Mouse (Mus musculus) bone marrow, adult 2 months (tissue): ENCODE results near the gene Inf2. TPM values are rescaled to one million over a fixed set of nuclear protein-coding genes. Genes with fewer than 3 reads are reported as not detected.

Experiments used
- H3K27ac ChIP-seq: fragments of 200-500 bp; 2 replicates; pipeline ENCODE4 v1.5.1; 2012; ENCODE audit warnings: low read depth, mild to moderate bottlenecking, control low read depth, inconsistent platforms, low read length; ENCODE audit not compliant: control insufficient read depth, poor library complexity, insufficient read depth
- H3K4me1 ChIP-seq: fragments of 200-500 bp; 2 replicates; pipeline ENCODE4 v1.6.1; 2011; ENCODE audit warnings: low read length; ENCODE audit not compliant: control insufficient read depth, insufficient read depth
- H3K4me3 ChIP-seq: fragments of 200-500 bp; replicated peaks from 2 replicates; pipeline ENCODE3; 2011; ENCODE audit warnings: mild to moderate bottlenecking, low read depth, low read length, control low read depth; ENCODE audit not compliant: control insufficient read depth
- CTCF ChIP-seq: fragments of 200-500 bp; IDR thresholded peaks from 2 replicates; pipeline ENCODE4 v1.5.1; 2011; ENCODE audit warnings: low read length, control low read depth; ENCODE audit not compliant: control insufficient read depth, insufficient read depth
- POLR2A ChIP-seq: fragments of 200-500 bp; IDR thresholded peaks from 2 replicates; pipeline ENCODE4 v1.6.1; 2011; ENCODE audit warnings: low read depth, mild to moderate bottlenecking, control low read depth, low read length, borderline replicate concordance; ENCODE audit not compliant: control insufficient read depth
- WGBS: fragments of 180-500 bp; shearing (Covaris S2); methylation state at CpG from one replicate; pipeline ENCODE4 v1.1.7; 2018; 5-methylcytosine and 5-hydroxymethylcytosine counted together
- polyA plus RNA-seq: library from polyadenylated mRNA; stranded (reverse); fragments of >200 nt; gene quantifications from 2 replicates; pipeline ENCODE4 v1.2.4, GENCODE M21; 2011; ENCODE audit warnings: low replicate concordance; ENCODE audit not compliant: missing spikeins, insufficient read depth, insufficient read length

Inf2 gene
- polyA plus RNA-seq, 1 experiment = 82.8 TPM

DNA sequence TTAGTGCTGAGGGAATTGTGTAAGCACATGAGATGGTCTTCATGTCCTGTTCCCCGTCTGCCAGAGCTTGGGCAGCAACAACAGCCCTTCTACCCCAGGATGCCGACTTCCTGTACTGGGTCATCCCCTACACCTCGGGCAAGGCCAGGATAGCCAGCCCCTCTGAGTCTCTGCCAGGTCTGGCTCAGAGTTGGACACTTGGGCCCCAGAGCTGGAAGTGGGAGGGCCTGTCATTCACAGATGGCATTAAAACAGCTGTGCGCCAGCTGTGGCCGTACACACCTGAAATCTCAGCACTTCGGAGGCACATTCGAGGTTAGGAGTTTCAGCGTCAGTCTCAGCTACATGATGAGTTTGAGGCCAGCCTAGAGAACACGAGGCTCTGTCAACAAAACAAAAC is 7.9 kb downstream of the Inf2 start:
- no peak overlapping the region for H3K27ac ChIP-seq
- H3K4me3 ChIP-seq = no peak overlapping the region
- TF ChIP-seq CTCF = no peak
- TF ChIP-seq POLR2A = no peak
- WGBS = 51% methylated on average over 9 of the region's 9 CpGs
- H3K4me1 ChIP-seq = peaks cover 10% of the 10 kb centered on the region

DNA sequence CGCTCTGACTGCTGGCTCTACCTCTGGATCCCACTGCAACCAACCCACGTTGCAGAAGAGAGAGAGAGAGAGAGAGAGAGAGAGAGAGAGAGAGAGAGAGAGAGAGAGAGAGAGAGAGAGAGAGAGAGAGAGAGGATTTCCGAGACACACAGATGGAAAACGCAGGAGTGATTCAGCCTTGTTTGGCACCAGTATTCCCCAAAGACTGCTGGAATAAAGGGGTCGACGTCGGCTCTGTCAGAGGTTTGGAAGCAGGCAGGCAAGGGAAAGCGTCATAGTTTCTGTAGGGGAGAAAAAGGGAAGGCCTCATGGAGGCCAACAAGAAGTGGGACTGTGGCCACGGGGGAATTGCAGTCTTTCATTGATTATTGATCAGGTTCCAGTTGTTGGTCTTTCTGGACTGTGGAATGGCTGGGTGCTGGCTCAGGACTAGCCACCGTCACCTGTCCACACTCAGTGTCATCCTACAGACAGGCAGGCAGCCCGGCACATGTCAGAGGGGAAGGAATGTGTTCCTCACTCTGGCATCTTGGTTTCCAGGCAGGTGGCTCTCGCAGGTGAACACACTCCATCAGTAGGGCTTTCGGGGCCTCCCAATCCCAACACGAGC is 8.4 kb downstream of the Inf2 start:
- no peak overlapping the region for H3K4me3 ChIP-seq
- TF ChIP-seq CTCF (no peak), POLR2A (no peak)
- peaks cover 10% of the 10 kb centered on the region for H3K4me1 ChIP-seq
- H3K27ac ChIP-seq = no peak overlapping the region
- WGBS = 77% methylated on average over 14 of the region's 14 CpGs

DNA sequence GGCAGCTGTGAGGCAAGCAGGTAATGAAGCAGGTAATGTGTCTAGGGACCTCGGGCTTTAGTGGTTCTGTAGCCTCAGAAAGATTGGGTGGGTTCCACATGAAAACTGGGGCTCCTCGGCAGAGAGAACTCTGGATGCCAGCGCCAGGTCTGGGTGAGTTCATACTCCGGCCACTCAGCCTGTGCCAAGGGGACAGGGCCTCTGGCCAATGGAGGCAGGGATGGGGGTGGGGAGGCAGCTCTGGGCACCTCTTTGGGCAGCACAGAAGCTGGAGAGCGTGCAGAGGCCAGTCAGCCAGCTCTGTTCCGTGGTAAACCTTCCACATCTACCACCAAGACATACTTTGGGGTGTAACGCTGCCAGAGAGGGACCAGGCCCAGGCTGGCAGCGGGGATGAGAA is 9.0 kb downstream of the Inf2 start:
- peaks cover 10% of the 10 kb centered on the region for H3K4me1 ChIP-seq
- no peak overlapping the region for H3K4me3 ChIP-seq
- WGBS = 83% methylated on average over 8 of the region's 8 CpGs
- no peak for TF ChIP-seq POLR2A
- TF ChIP-seq CTCF = no peak
- H3K27ac ChIP-seq = no peak overlapping the region

DNA sequence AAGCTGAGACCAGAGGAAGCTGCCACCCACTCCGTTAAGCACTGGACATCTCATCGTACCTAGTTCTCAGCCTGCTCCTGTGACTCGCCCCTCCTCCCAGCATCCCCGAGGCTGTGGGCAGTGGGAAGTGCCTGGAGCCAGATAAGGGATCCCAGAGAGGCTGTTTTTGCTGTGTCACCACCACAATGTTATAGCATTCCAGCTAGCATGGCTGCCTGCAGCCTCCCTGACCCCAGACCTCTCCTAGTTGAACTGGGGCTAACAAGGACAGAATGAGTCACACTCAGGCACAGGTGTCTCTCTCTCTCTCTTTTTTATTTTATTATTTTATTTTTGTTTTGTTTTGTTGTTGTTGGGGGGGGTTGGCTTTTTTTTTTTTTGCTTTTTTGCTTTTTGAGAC is 10.6 kb downstream of the Inf2 start:
- peaks cover 3% of the 10 kb centered on the region for H3K4me1 ChIP-seq
- TF ChIP-seq POLR2A (no peak), CTCF (no peak)
- H3K4me3 ChIP-seq = no peak overlapping the region
- H3K27ac ChIP-seq = no peak overlapping the region
- 16% methylated on average over 4 of the region's 4 CpGs for WGBS

DNA sequence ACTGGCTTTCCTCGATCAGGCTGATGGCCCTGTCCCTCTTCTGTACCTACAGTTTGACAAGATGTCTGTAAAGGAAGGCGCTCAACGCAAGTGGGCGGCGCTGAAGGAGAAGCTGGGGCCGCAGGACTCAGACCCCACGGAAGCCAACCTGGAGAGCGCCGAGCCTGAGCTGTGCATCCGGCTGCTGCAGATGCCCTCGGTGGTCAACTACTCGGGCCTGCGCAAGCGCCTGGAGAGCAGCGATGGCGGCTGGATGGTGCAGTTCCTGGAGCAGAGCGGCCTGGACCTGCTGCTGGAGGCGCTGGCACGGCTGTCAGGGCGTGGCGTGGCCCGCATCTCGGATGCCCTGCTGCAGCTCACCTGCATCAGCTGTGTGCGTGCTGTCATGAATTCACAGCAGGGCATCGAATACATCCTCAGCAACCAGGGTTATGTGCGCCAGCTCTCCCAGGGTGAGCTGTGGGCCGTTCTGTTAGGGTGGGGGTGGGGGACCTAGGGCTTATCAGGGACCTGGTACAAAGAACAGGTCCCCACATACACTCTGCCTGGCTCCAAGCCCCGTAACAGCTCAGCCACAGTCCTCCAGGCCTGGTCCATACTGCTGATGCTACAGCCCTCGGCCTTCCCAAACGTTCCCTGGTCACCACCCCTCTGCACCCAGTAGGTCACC is 11.5 kb downstream of the Inf2 start:
- Histone ChIP-seq H3K27ac (no peak overlapping the region), H3K4me1 (no peaks in the 10 kb centered on the region), H3K4me3 (no peak overlapping the region)
- 84% methylated on average over 30 of the region's 30 CpGs for WGBS
- TF ChIP-seq POLR2A (no peak), CTCF (no peak)

DNA sequence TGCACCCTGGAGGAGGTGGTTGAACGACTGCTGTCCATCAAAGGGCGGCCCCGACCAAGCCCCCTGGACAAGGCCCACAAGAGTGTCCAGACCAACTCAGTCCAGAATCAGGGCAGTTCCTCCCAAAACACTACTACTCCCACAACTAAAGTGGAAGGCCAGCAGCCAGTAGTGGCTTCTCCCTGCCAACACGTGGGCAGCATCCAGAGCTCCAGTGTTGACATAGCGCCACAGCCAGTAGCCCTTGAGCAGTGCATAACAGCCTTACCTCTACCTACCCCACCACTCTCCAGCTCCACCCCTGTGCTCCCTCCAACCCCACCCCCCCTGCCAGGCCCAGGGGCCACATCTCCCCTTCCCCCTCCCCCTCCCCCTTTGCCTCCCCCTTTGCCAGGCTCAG is 15.4 kb downstream of the Inf2 start:
- Histone ChIP-seq H3K4me1 (no peaks in the 10 kb centered on the region), H3K4me3 (no peak overlapping the region), H3K27ac (no peak overlapping the region)
- TF ChIP-seq CTCF (no peak), POLR2A (no peak)
- 73% methylated on average over 5 of the region's 5 CpGs for WGBS

DNA sequence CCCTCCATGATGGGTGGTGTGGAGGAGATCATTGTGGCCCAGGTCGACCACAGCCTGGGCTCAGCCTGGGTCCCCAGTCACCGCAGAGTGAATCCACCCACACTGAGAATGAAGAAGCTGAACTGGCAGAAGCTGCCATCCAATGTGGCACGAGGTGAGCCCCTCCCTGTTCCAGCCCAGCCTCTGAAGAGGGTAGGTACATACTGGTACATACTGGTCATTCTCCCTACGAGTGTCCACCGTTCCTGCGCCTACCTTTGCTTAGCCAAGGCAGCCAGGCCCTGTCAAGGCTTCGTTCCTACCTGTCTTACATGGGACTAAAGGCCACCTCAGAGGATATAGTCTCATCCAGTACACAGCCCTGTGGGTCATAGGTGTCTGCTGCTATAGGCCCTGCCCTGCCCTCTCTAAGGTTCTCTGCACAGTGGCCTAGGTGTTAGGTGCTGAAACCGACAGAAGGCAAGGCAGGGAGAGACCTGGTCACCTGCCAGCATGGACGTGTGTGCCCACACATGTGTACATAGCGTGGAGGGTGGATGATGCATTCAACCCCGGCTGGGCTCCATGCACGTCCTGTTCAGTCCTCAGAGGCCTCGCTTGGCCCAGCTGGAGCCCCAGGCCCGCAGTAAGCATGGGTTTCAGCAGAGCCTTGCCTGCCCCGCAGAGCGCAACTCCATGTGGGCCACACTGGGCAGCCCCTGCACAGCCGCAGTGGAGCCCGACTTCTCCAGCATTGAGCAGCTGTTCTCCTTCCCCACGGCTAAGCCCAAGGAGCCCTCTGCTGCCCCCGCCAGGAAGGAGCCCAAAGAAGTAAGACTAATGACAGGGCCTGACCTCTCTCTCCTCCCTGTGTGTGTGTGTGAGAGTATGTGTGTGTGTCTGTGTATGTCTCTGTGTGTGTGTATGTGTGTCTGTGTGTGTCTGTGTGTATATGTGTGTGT is 16.4 kb downstream of the Inf2 start:
- TF ChIP-seq CTCF (peak; percentile 50; the same call in 1 of the 2 replicates), POLR2A (no peak)
- Histone ChIP-seq H3K4me1 (no peaks in the 10 kb centered on the region), H3K27ac (no peak overlapping the region), H3K4me3 (no peak overlapping the region)
- WGBS = 67% methylated on average over 20 of the region's 20 CpGs

DNA sequence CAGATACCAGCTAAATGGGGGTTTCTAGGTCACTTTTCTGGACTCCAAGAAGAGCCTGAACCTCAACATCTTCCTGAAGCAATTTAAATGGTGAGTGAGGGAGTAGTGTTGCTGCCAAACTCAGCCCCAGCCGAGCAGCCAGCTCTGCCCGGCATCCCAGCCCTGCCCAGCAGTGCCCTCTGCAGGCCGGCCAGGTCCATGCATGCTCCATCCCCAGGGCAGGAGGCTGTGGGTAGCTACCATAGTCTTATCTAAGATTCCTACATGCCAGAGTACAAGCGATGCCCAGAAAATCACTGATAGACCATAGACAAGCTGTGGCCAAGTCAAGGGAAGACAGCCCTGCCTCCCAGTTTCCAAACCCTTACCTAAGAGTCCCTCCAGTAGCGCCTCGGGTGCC is 17.2 kb downstream of the Inf2 start:
- no peak for TF ChIP-seq POLR2A
- TF ChIP-seq CTCF = peak; percentile 96
- H3K4me1 ChIP-seq = no peaks in the 10 kb centered on the region
- no peak overlapping the region for H3K4me3 ChIP-seq
- H3K27ac ChIP-seq = no peak overlapping the region
- 37% methylated on average over 6 of the region's 6 CpGs for WGBS
